Mouse (Mus musculus): ENCODE measurements around the gene Ift46.
"Not testable (repeated sequence)": the region's sequence is repeated elsewhere in the genome, so short reads cannot be mapped to it uniquely, and the experiment has no call there.

Gene Ift46

GRCm38 (mm10) chr9:44735886-44736285 is 31.8 kb upstream of the Ift46 start:
- DNase-seq (ENCODE audit: low spot score in 2 of 2): no peak

GRCm38 (mm10) chr9:44736301-44736700 is 31.4 kb upstream of the Ift46 start:
- no peak for DNase-seq (ENCODE audit: low spot score in 2 of 2)

GRCm38 (mm10) chr9:44737240-44737949 is 30.3 kb upstream of the Ift46 start:
- DNase-seq (ENCODE audit: low spot score in 2 of 2): no peak

GRCm38 (mm10) chr9:44740663-44741192 is 27.0 kb upstream of the Ift46 start:
- no peak for DNase-seq (ENCODE audit: low spot score in 2 of 2)

GRCm38 (mm10) chr9:44745371-44745770 is 22.3 kb upstream of the Ift46 start:
- DNase-seq (ENCODE audit: low spot score in 2 of 2): no peak

- DNase-seq (ENCODE audit: low spot score in 2 of 2): no peak
Observed at GRCm38 (mm10) chr9:44746666-44747065, 21.0 kb upstream of the Ift46 start.

GRCm38 (mm10) chr9:44747341-44747740 is 20.4 kb upstream of the Ift46 start:
- no peak for DNase-seq (ENCODE audit: low spot score in 2 of 2)

GRCm38 (mm10) chr9:44748473-44748872 is 19.2 kb upstream of the Ift46 start:
- DNase-seq (ENCODE audit: low spot score in 2 of 2): no peak

GRCm38 (mm10) chr9:44760873-44761272 is 6.8 kb upstream of the Ift46 start:
- no peak for DNase-seq (ENCODE audit: low spot score in 2 of 2)

- DNase-seq (ENCODE audit: low spot score in 2 of 2): not testable (repeated sequence)
Observed at GRCm38 (mm10) chr9:44768029-44768394, 304 bp downstream of the Ift46 start.

GRCm38 (mm10) chr9:44771376-44771775 is 3.7 kb downstream of the Ift46 start:
- no peak for DNase-seq (ENCODE audit: low spot score in 2 of 2)

GRCm38 (mm10) chr9:44772392-44772749 is 4.7 kb downstream of the Ift46 start:
- DNase-seq (ENCODE audit: low spot score in 2 of 2): no peak

- peak; percentile 87 to 92 for DNase-seq (ENCODE audit: low spot score in 2 of 2)
Observed at GRCm38 (mm10) chr9:44772750-44773651, 5.3 kb downstream of the Ift46 start.

- no peak for DNase-seq (ENCODE audit: low spot score in 2 of 2)
Observed at GRCm38 (mm10) chr9:44792842-44793241, 25.1 kb downstream of the Ift46 start.

- no peak for DNase-seq (ENCODE audit: low spot score in 2 of 2)
Observed at GRCm38 (mm10) chr9:44798298-44798697, 30.6 kb downstream of the Ift46 start.

- DNase-seq (ENCODE audit: low spot score in 2 of 2): peak; percentile 84 to 87
Observed at GRCm38 (mm10) chr9:44799102-44799957, 31.6 kb downstream of the Ift46 start, which contains the start of gene Tmem25. Gene Tmem25, minus strand, starts transcription at chr9:44799307.

GRCm38 (mm10) chr9:44799958-44800324 is 32.2 kb downstream of the Ift46 start:
- no peak for DNase-seq (ENCODE audit: low spot score in 2 of 2)

GRCm38 (mm10) chr9:44801669-44802068 is 34.0 kb downstream of the Ift46 start:
- DNase-seq (ENCODE audit: low spot score in 2 of 2): no peak

- DNase-seq (ENCODE audit: low spot score in 2 of 2): no peak
Observed at GRCm38 (mm10) chr9:44802808-44803450, 35.2 kb downstream of the Ift46 start, which contains the start of gene Ttc36. Gene Ttc36, minus strand, starts transcription at chr9:44803072.

- DNase-seq (ENCODE audit: low spot score in 2 of 2): no peak
Observed at GRCm38 (mm10) chr9:44804678-44805077, 37.0 kb downstream of the Ift46 start.

- DNase-seq (ENCODE audit: low spot score in 2 of 2): no peak
Observed at GRCm38 (mm10) chr9:44805536-44805935, 37.8 kb downstream of the Ift46 start.

Data from frontal cortex, postnatal 10 days (tissue).